Mouse (Mus musculus) kidney, embryonic 14.5 days (tissue): ENCODE data around the gene Myo1d. TPM values are rescaled to one million over a fixed set of nuclear protein-coding genes. Genes with fewer than 3 reads are reported as not detected.

Experiments used
- ATAC-seq: fragments of 200-750 bp; cut with Nextera tagmentation; 2 replicates; pipeline ENCODE4 v1.8.0; 2017; ENCODE audit warnings: moderate number of reproducible peaks, mild to moderate bottlenecking, moderate TSS enrichment, moderate library complexity; ENCODE audit not compliant: low FRiP score, low TSS enrichment
- H3K27ac ChIP-seq: fragments of 300-500 bp; sonication (generic); 2 replicates; pipeline ENCODE4 v1.5.1; 2014; ENCODE audit warnings: low read depth, mild to moderate bottlenecking, low read length, moderate library complexity, mixed read lengths
- H3K27me3 ChIP-seq: fragments of 300-500 bp; sonication (generic); 2 replicates; pipeline ENCODE4 v1.6.1; 2014; ENCODE audit warnings: mild to moderate bottlenecking, low read length; ENCODE audit not compliant: control insufficient read depth, insufficient read depth
- H3K36me3 ChIP-seq: fragments of 300-500 bp; sonication (generic); 2 replicates; pipeline ENCODE4 v1.6.1; 2014; ENCODE audit warnings: low read length, mixed read lengths; ENCODE audit not compliant: control insufficient read depth, insufficient read depth
- H3K4me1 ChIP-seq: fragments of 300-500 bp; sonication (generic); 2 replicates; pipeline ENCODE4 v1.6.1; 2014; ENCODE audit warnings: low read length, mixed read lengths; ENCODE audit not compliant: control insufficient read depth, insufficient read depth
- H3K4me2 ChIP-seq: fragments of 300-500 bp; sonication (generic); replicated peaks from 2 replicates; pipeline ENCODE4 v1.6.1; 2014; ENCODE audit warnings: low read depth, mild to moderate bottlenecking, low read length
- H3K4me3 ChIP-seq: fragments of 300-500 bp; sonication (generic); 2 replicates; pipeline ENCODE4 v1.5.1; 2014; ENCODE audit warnings: mild to moderate bottlenecking, low read length
- H3K9ac ChIP-seq: fragments of 300-500 bp; sonication (generic); 2 replicates; pipeline ENCODE4 v1.6.1; 2014; ENCODE audit warnings: low read depth, mild to moderate bottlenecking, low read length, moderate library complexity
- H3K9me3 ChIP-seq: fragments of 300-500 bp; sonication (generic); 2 replicates; pipeline ENCODE4 v1.6.1; 2016; ENCODE audit warnings: low read length; ENCODE audit not compliant: control insufficient read depth
- WGBS: fragments of 180-500 bp; shearing (Covaris S2); extraction: QIAGEN DNeasy Blood & Tissue Kit; methylation state at CpG from one replicate; pipeline ENCODE4 v1.1.7; 2014; 5-methylcytosine and 5-hydroxymethylcytosine counted together
- polyA plus RNA-seq: library from polyadenylated mRNA; unstranded; fragments of >200 nt; fragmentation: Nextera tagmentation; extraction: Ambion mirVana; gene quantifications from 2 replicates; pipeline ENCODE4 v1.2.1, GENCODE M21; 2014

The Myo1d gene
- polyA plus RNA-seq, 1 experiment from 2014 or later = 16.0 TPM

GRCm38 (mm10) chr11:80564975-80565965, 214.6 kb downstream of the Myo1d start:
- Histone ChIP-seq H3K4me2 (no peak overlapping the region), H3K36me3 (no peaks in the 10 kb centered on the region), H3K4me3 (no peak overlapping the region), H3K27me3 (no peaks in the 10 kb centered on the region), H3K4me1 (no peaks in the 10 kb centered on the region), H3K9ac (no peak overlapping the region), H3K9me3 (no peaks in the 10 kb centered on the region), H3K27ac (no peak overlapping the region)
- no peak for ATAC-seq
- WGBS = 69% methylated on average over 7 of the region's 7 CpGs

- H3K27ac ChIP-seq = no peak overlapping the region
- H3K36me3 ChIP-seq = no peaks in the 10 kb centered on the region
- H3K27me3 ChIP-seq = no peaks in the 10 kb centered on the region
- ATAC-seq = no peak
- WGBS = 56% methylated on average over 3 of the region's 3 CpGs
- H3K4me3 ChIP-seq = no peak overlapping the region
- H3K9me3 ChIP-seq = no peaks in the 10 kb centered on the region
- H3K9ac ChIP-seq = no peak overlapping the region
- H3K4me1 ChIP-seq = no peaks in the 10 kb centered on the region
- no peak overlapping the region for H3K4me2 ChIP-seq
These were observed 217.3 kb downstream of the Myo1d start for GRCm38 (mm10) chr11:80562479-80562878.

GRCm38 (mm10) chr11:80560770-80561169, 219.1 kb downstream of the Myo1d start:
- H3K9ac ChIP-seq = no peak overlapping the region
- no peaks in the 10 kb centered on the region for H3K27me3 ChIP-seq
- H3K27ac ChIP-seq = no peak overlapping the region
- H3K4me2 ChIP-seq = no peak overlapping the region
- WGBS = 75% methylated on average over 5 of the region's 5 CpGs
- no peaks in the 10 kb centered on the region for H3K9me3 ChIP-seq
- H3K4me3 ChIP-seq = no peak overlapping the region
- H3K36me3 ChIP-seq = no peaks in the 10 kb centered on the region
- H3K4me1 ChIP-seq = no peaks in the 10 kb centered on the region
- ATAC-seq = no peak

- Histone ChIP-seq H3K27ac (no peak overlapping the region), H3K9me3 (no peaks in the 10 kb centered on the region), H3K4me3 (no peak overlapping the region), H3K4me2 (no peak overlapping the region), H3K4me1 (no peaks in the 10 kb centered on the region), H3K27me3 (no peaks in the 10 kb centered on the region), H3K9ac (no peak overlapping the region), H3K36me3 (no peaks in the 10 kb centered on the region)
- no peak for ATAC-seq
- WGBS = 95% methylated on average over 5 of the region's 5 CpGs
These were observed 224.4 kb downstream of the Myo1d start for GRCm38 (mm10) chr11:80555416-80555815.

GRCm38 (mm10) chr11:80553046-80553445, 226.8 kb downstream of the Myo1d start:
- Histone ChIP-seq H3K4me3 (no peak overlapping the region), H3K4me1 (no peaks in the 10 kb centered on the region), H3K27ac (no peak overlapping the region), H3K4me2 (no peak overlapping the region), H3K27me3 (no peaks in the 10 kb centered on the region), H3K9me3 (no peaks in the 10 kb centered on the region), H3K36me3 (no peaks in the 10 kb centered on the region), H3K9ac (no peak overlapping the region)
- 80% methylated on average over 11 of the region's 11 CpGs for WGBS
- no peak for ATAC-seq

- no peaks in the 10 kb centered on the region for H3K4me1 ChIP-seq
- H3K4me3 ChIP-seq = no peak overlapping the region
- no peak overlapping the region for H3K27ac ChIP-seq
- H3K4me2 ChIP-seq = no peak overlapping the region
- 57% methylated on average over 3 of the region's 3 CpGs for WGBS
- H3K9me3 ChIP-seq = no peaks in the 10 kb centered on the region
- H3K9ac ChIP-seq = no peak overlapping the region
- H3K27me3 ChIP-seq = no peaks in the 10 kb centered on the region
- ATAC-seq = no peak
- H3K36me3 ChIP-seq = no peaks in the 10 kb centered on the region
These were observed 228.2 kb downstream of the Myo1d start for GRCm38 (mm10) chr11:80551634-80552033.

GRCm38 (mm10) chr11:80550264-80550663, 229.6 kb downstream of the Myo1d start:
- no peak overlapping the region for H3K27ac ChIP-seq
- 84% methylated on average over 10 of the region's 10 CpGs for WGBS
- no peaks in the 10 kb centered on the region for H3K4me1 ChIP-seq
- no peak overlapping the region for H3K4me2 ChIP-seq
- ATAC-seq = no peak
- no peaks in the 10 kb centered on the region for H3K36me3 ChIP-seq
- no peak overlapping the region for H3K4me3 ChIP-seq
- H3K9ac ChIP-seq = no peak overlapping the region
- no peaks in the 10 kb centered on the region for H3K27me3 ChIP-seq
- H3K9me3 ChIP-seq = no peaks in the 10 kb centered on the region

- Histone ChIP-seq H3K4me3 (no peak overlapping the region), H3K4me2 (no peak overlapping the region), H3K36me3 (no peaks in the 10 kb centered on the region), H3K4me1 (no peaks in the 10 kb centered on the region), H3K9me3 (no peaks in the 10 kb centered on the region), H3K9ac (no peak overlapping the region), H3K27ac (no peak overlapping the region), H3K27me3 (no peaks in the 10 kb centered on the region)
- 74% methylated on average over 6 of the region's 6 CpGs for WGBS
- no peak for ATAC-seq
These were observed 230.0 kb downstream of the Myo1d start for GRCm38 (mm10) chr11:80549854-80550253.

- Histone ChIP-seq H3K4me2 (no peak overlapping the region), H3K27me3 (no peaks in the 10 kb centered on the region), H3K36me3 (no peaks in the 10 kb centered on the region), H3K4me1 (no peaks in the 10 kb centered on the region), H3K4me3 (no peak overlapping the region), H3K27ac (no peak overlapping the region), H3K9me3 (no peaks in the 10 kb centered on the region), H3K9ac (no peak overlapping the region)
- no peak for ATAC-seq
- 67% methylated on average over 2 of the region's 2 CpGs for WGBS
These were observed 233.6 kb downstream of the Myo1d start for GRCm38 (mm10) chr11:80546233-80546632.
